Mouse (Mus musculus): Measurements from ENCODE around the gene Dnase1.
A peak's percentile ranks its signal among the peaks of the same experiment; 100 is the strongest.

The Dnase1 gene

DNA sequence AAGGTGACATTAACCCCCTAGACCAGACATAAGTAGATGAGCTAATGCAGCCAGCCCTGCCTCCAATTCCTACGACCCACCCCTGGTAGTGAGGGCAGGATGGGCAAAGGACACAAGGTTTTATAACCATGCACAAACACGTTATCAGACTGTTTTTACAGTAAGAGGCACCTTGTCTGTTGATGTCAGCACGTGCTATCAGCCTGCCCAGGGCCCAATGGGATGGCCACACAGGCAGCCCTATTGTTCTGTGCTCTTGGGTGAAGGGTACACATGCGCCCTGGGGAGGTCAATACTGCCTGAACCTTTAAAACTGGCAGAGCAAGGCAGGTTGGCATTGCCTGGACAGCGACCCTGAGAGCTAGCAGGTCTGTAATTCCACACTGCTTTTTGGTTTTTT is at the start of gene Dnase1:
TSS of gene Dnase1 (plus strand) at position 136 of the 400 bp plus-strand sequence.
- no peak for DNase-seq (ENCODE audit: low read depth, low spot score)

DNA sequence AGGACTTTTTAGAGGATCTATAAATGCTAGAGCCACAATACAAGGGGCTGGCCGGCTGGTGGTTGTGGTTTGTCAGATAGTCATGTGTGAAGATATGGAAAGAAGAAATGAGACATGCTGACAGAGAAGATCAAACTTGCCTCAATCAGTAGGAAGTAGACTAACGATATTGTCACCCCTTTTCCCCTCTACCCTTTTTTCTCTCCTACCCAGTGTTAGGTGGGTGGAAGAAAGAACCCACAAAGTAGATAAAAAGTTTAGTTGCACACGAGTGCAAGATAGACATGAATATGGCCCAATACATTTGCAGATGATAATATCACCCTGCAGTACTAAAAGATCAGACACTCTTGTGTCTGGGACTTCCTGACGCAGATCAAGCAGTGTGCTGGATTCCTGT is 48.3 kb upstream of the Dnase1 start:
- DNase-seq (ENCODE audit: low read depth, low spot score), result no peak

- peak; percentile 98 for DNase-seq (ENCODE audit: low read depth, low spot score)
Measured at GRCm38 (mm10) chr16:4003489-4004398, 33.0 kb upstream of the Dnase1 start, which contains the start of gene Slx4. Gene Slx4, minus strand, starts transcription at chr16:4003770.

GRCm38 (mm10) chr16:4012882-4013570 is 23.7 kb upstream of the Dnase1 start:
- DNase-seq (ENCODE audit: low read depth, low spot score), result no peak

DNA sequence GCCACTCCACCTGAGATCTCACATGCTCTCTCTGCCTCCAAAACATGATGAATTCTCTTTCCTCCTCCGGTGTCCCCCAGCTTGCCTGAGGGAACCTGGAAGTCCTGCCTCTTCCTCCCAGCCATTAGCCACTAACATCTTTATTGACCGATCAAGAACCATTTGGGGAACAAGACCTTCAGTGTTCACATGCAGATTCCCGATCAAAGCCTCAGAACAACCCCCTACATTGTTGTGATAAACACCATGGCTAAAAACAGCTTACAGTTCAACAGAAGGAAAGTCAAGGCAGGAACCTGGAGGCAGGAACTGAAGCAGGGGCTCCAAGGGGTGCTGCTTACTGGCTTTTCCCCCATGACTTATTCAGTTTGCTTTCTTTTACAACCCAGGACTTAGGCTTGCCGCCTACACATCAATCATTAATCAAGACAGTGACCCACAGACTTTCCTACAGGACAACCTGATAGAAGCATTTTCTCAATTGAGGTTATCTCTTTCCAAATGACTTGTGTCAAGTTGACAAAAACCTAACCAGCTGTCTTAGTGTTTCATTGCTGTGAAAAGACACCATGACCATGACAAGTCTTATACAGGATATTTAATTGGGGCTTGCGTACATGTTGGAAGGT is 22.6 kb upstream of the Dnase1 start:
- DNase-seq (ENCODE audit: low read depth, low spot score), result peak; percentile 89

DNA sequence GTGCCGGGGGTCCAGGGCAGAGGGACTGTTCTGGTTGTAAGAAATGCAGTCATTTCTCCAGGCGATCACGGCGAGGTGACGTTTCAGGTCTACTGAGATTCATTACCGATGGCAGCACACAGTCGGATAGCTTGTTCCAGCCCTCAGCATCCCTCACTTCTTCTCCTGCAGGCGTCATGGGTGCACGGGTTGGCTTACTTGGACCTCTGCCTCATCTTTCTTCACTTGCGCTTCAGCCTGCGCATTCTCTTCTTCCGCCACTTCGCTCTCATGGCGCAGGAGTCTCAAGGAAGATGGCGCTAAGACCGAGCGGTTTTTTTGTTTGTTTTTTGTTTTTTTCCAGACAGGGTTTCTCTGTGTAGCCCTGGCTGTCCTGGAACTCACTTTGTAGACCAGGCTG is 20.0 kb upstream of the Dnase1 start:
- peak; percentile 71 for DNase-seq (ENCODE audit: low read depth, low spot score)

DNA sequence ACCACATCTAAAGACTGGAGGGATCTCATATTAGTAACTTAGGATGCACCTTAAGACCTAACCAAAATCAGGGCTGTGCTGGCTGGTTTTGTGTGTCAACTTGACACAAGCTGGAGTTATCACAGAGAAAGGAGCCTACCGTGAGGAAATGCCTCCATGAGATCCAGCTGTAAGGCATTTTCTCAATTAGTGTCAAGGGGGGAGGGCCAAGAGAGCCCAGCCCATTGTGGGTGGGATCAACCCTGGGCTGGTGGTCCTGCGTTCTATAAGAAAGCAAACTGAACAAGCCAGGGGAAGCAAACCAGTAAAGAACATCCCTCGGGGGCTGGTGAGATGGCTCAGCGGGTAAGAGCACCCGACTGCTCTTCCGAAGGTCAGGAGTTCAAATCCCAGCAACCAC is 19.3 kb upstream of the Dnase1 start:
- DNase-seq (ENCODE audit: low read depth, low spot score), result peak; percentile 59

DNA sequence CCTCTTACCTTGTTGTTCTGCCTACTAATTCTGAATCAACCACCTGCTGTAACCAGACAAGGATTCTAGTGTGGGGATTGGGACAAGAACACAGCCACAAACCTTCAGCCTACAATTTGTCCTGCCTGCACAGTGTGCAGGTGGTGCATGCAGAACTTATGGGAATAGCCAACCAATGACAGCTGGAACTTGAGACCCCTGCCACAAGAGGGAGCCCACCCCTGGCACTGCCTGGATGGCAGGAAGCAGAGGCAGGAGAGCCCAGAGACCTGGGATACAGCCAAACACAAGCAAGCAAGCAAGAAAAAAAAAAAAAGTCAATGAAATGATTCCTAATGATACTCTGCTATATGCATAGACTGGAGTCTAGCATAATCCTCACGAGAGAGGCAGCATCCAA is 15.5 kb upstream of the Dnase1 start:
- no peak for DNase-seq (ENCODE audit: low read depth, low spot score)

GRCm38 (mm10) chr16:4022719-4023118 is 14.0 kb upstream of the Dnase1 start:
- peak; percentile 71 for DNase-seq (ENCODE audit: low read depth, low spot score)

- DNase-seq (ENCODE audit: low read depth, low spot score), result no peak
Measured at GRCm38 (mm10) chr16:4026672-4027071, 10.1 kb upstream of the Dnase1 start.

GRCm38 (mm10) chr16:4027211-4027610 is 9.5 kb upstream of the Dnase1 start:
- DNase-seq (ENCODE audit: low read depth, low spot score), result no peak

GRCm38 (mm10) chr16:4029371-4029841 is 7.3 kb upstream of the Dnase1 start:
- DNase-seq (ENCODE audit: low read depth, low spot score), result no peak

- peak; percentile 33 for DNase-seq (ENCODE audit: low read depth, low spot score)
Measured at GRCm38 (mm10) chr16:4030501-4030900, 6.2 kb upstream of the Dnase1 start.

DNA sequence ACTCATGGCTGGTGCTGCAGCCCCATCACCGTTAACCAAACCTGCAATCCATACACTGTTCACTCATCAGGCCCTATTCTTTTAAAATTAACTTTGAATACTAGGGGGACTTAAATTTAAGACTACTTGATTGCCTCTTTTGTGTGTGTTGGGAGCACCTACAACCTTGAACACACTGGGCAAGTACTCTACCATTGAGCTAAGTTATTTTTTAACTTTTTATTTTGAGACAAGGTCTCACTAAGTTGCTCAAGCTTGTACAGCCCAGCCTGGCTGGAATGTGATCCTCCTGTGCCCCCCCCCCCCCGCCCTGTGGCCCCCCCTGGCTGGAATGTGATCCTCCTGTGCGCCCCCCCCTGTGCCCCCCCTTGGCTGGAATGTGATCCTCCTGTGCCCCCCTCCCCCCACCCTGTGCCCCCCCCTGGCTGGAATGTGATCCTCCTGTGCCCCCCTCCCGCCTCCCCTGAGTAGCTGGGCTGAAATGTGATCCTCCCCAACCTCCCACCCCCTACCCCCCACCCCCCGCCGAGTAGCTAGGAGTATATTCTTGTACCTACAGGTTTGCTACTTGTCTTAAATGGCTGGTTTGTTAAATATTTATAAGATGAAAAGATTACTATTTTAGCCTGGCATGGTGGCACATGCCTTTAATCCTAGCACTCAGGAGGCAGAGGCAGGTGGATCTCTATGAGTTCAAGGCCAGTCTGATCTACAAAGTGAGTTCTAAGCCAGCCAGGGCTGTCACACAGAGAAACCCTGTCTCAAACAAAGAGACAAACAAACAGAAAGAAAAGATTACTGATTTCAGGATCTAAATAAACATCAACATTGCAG is 5.1 kb upstream of the Dnase1 start:
- DNase-seq (ENCODE audit: low read depth, low spot score), result peak; percentile 57

DNA sequence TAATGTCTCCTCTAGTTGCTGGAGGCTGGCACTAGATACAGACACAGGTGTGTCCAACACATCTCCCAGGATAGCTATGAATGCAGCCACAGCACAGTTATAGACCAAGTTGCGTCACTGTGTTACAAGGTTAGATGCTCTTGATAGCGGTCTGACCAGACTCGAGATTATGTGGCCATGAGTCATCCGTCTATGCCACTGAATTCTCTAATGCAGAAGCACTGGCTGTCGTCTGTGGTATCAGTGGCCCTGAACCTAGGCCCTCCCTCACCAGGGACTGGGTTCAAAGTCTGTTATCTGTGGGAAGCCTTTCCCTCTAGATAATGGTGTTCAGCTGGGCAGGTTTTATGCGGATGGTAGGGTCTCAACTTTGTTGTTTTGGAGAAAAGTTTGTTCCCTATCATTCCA is 4.4 kb upstream of the Dnase1 start:
- peak; percentile 30 for DNase-seq (ENCODE audit: low read depth, low spot score)

DNA sequence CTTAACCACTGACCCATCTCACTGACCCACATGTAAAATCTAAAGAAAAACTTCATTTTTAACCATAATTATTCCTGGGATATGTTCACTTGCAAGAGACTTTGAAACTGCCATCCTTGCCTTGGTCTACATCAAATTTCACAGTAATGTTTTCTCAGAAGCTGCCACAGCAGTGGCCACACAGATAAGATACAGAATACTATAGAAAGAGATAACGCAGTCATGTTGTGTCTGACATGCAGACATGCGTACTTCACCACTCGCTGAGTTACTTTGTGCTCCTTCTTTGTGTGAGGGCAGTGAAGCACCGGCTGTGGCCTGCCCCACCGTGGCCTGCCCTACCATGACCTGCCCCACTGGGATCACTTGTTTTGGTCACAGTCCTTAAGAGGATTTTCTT is 2.8 kb upstream of the Dnase1 start:
- DNase-seq (ENCODE audit: low read depth, low spot score), result no peak

DNA sequence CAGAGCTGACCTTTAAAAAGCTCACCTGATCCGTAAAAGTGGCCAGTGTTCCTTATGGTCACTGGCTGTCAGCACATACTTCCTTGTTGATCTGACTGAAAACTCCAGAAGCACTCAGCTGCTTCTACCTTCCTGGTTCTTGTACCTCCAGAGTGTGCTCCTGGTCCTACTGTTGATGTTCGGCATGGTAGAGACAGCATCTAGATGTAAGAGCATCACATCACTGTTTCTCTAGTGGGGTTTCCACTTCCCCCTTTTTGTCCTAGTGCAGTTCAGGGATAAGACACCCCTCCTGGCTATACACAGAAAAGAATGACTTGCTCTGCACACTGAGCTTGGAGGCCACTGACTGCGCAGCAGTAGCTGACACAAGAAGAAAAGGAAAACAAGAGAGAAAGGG is 2.3 kb upstream of the Dnase1 start:
- no peak for DNase-seq (ENCODE audit: low read depth, low spot score)

- no peak for DNase-seq (ENCODE audit: low read depth, low spot score)
Measured at GRCm38 (mm10) chr16:4035575-4035974, 1.2 kb upstream of the Dnase1 start.

DNA sequence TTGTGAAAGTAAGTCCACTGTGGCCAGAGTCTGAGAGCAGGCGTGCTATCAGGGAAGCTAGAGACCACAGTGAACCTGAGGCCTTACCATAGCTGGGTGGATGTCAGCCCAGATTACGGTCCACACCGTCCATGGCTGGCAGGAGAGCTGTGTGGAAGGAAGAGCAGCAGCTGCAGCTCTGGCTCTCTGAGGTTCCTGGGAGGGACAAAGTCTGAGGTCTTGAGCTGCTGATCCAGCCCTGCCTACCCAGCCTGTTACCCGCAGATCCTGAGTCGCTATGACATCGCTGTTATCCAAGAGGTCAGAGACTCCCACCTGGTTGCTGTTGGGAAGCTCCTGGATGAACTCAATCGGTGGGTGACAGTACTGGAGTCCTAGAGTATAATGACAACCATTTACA is 948 bp downstream of the Dnase1 start:
- DNase-seq (ENCODE audit: low read depth, low spot score), result no peak

DNA sequence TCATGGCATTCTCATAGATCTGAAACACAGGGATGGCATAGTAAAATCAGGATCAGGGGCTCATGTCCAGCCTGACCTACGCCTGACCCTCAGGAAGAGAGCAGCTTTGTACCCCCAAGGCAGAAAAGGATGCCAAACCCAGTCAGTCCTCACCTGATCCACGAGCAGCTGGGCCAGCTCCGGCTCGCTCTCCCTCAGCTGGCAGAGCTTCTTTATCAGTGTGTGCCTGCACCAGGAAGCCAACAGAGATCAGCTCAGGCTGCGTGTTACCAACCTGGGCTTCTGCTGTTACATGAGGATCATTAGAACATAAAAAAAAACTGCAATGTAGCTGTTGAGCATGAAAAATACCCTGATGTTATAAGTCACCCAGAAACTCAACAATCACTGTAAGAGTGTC is 3.5 kb downstream of the Dnase1 start:
- DNase-seq (ENCODE audit: low read depth, low spot score), result no peak

DNA sequence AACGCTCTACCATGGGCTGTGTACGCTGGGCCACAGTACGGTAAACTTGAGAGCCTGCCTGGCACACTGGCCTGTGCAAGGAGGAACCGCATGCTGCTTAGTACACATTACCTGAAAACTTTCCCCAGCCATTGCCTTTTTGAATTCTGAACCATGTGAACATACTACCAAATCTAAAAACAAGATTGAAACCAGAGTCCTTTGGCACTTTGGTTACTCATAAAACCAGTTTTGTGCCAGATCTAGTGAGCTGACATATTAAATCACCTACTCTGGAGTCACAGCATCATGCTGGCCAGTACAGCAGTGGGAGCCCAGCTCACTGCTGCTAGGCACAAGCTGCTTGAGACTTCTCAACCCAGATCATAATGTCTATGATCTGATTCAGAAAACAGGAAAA is 4.9 kb downstream of the Dnase1 start:
- no peak for DNase-seq (ENCODE audit: low read depth, low spot score)
